Mouse (Mus musculus): ENCODE data around the gene Tgfb1. TPM values are rescaled to one million over a fixed set of nuclear protein-coding genes. Genes with fewer than 3 reads are reported as not detected.

Gene Tgfb1
- polyA plus RNA-seq (2012; ENCODE audit: low replicate concordance), result 805 and 1,492 TPM in 2 replicates

GRCm38 (mm10) chr7:25686680-25687531, at the start of gene Tgfb1:
Tgfb1 (plus strand) TSS chr7:25687002.

GRCm38 (mm10) chr7:25658657-25659472, 27.9 kb upstream of the Tgfb1 start, which contains the start of the genes Bckdha and Exosc5:
Bckdha (minus strand) TSS chr7:25658981.
Exosc5 (plus strand) TSS chr7:25659164.

GRCm38 (mm10) chr7:25674719-25675300, 12.0 kb upstream of the Tgfb1 start, which contains the start of gene Tmem91:
Tmem91 (minus strand) TSS chr7:25675166.

GRCm38 (mm10) chr7:25680514-25681258, 6.1 kb upstream of the Tgfb1 start, which contains the start of gene B9d2:
B9d2 (plus strand) TSS chr7:25680780.

GRCm38 (mm10) chr7:25718788-25719417, 32.1 kb downstream of the Tgfb1 start, which contains the start of gene Ccdc97:
Ccdc97 (minus strand) TSS chr7:25719088.

Other genes starting within 250 kb of the Tgfb1 start
- 8.1 and 11.4 TPM in 2 replicates for gene Ceacam1, start 209.4 kb upstream of the Tgfb1 start, polyA plus RNA-seq (2012; ENCODE audit: low replicate concordance)
- gene Ceacam2, start 147.1 kb upstream of the Tgfb1 start, polyA plus RNA-seq (2012; ENCODE audit: low replicate concordance), result 0.55 and 0.71 TPM in 2 replicates
- not detected in 2 replicates for gene Erich4, start 71.1 kb upstream of the Tgfb1 start, polyA plus RNA-seq (2012; ENCODE audit: low replicate concordance)
- gene Dmac2, start 67.6 kb upstream of the Tgfb1 start, polyA plus RNA-seq (2012; ENCODE audit: low replicate concordance), result 63.2 and 101 TPM in 2 replicates
- gene B3gnt8, start 60.3 kb upstream of the Tgfb1 start, polyA plus RNA-seq (2012; ENCODE audit: low replicate concordance), result 83.1 and 95.9 TPM in 2 replicates
- gene Bckdha, start 28.0 kb upstream of the Tgfb1 start, polyA plus RNA-seq (2012; ENCODE audit: low replicate concordance), result 61.9 and 69.5 TPM in 2 replicates
- gene Exosc5, start 27.8 kb upstream of the Tgfb1 start, polyA plus RNA-seq (2012; ENCODE audit: low replicate concordance), result 150 and 216 TPM in 2 replicates
- 1.2 and 2.2 TPM in 2 replicates for gene Tmem91, start 11.8 kb upstream of the Tgfb1 start, polyA plus RNA-seq (2012; ENCODE audit: low replicate concordance)
- 50.4 and 63.3 TPM in 2 replicates for gene B9d2, start 6.2 kb upstream of the Tgfb1 start, polyA plus RNA-seq (2012; ENCODE audit: low replicate concordance)
- 93.0 and 167 TPM in 2 replicates for gene Ccdc97, start 32.1 kb downstream of the Tgfb1 start, polyA plus RNA-seq (2012; ENCODE audit: low replicate concordance)
- 236 and 253 TPM in 2 replicates for gene Hnrnpul1, start 67.8 kb downstream of the Tgfb1 start, polyA plus RNA-seq (2012; ENCODE audit: low replicate concordance)
- gene Axl, start 101.7 kb downstream of the Tgfb1 start, polyA plus RNA-seq (2012; ENCODE audit: low replicate concordance), result 155 and 333 TPM in 2 replicates
- 2.1 and 2.3 TPM in 2 replicates for gene Cyp2s1, start 129.9 kb downstream of the Tgfb1 start, polyA plus RNA-seq (2012; ENCODE audit: low replicate concordance)
- gene Cyp2b10, start 210.6 kb downstream of the Tgfb1 start, polyA plus RNA-seq (2012; ENCODE audit: low replicate concordance), result not detected in 2 replicates